Mouse (Mus musculus) C2C12 (cell line): Measurements from ENCODE around the gene Nop53.

Source experiments
- CTCF ChIP-seq: IDR thresholded peaks from one replicate; pipeline ENCODE4 v1.5.1; 2011; ENCODE audit not compliant: control insufficient read depth, insufficient read depth, insufficient read length
- MAX ChIP-seq: IDR thresholded peaks from one replicate; pipeline ENCODE4 v1.6.1; 2011; ENCODE audit warnings: mild to moderate bottlenecking, control low read depth
- MYOD1 ChIP-seq: IDR thresholded peaks from one replicate; pipeline ENCODE4 v1.6.1; 2011; ENCODE audit warnings: low read depth; ENCODE audit not compliant: control insufficient read depth, insufficient read length
- MYOG ChIP-seq: IDR thresholded peaks from one replicate; pipeline ENCODE4 v1.6.1; 2011; ENCODE audit not compliant: control insufficient read depth, insufficient read length; ENCODE audit errors: extremely low read depth

GRCm38 (mm10) chr7:15937491-15937890 lies 8.4 kb downstream of the Nop53 start:
- TF ChIP-seq MAX (no peak), CTCF (no peak), MYOD1 (no peak), MYOG (no peak)
